Mouse (Mus musculus) naive thymus-derived CD4-positive, alpha-beta T cell, adult 2 months (primary cell): ENCODE data around the gene Gm21637.
"Not testable (repeated sequence)": the region's sequence is repeated elsewhere in the genome, so short reads cannot be mapped to it uniquely, and the experiment has no call there.

Source experiments
- DNase-seq: peaks from one replicate; pipeline ENCODE4 v3.0.0-alpha.2; 2011; ENCODE audit warnings: low read depth

The Gm21637 gene

DNA sequence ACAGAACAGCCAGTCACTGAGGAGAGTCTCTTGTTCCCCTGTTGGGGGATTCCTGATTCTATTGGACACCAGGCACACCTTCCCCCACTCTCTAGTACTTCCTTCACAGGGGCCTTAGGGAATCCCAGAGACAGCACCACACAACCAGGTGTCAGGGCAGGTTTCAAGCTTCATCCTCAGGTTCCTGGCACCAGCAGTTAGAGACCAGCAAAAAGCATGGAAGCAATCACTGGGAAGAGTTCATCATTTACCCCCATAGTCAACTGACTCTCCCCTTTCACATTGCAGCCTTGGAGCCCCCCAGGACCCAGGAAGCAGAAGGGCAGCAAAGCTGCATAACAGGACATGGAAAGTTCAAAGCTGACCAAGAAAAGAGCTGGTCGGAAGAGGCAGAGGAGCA lies at the start of gene Gm21637:
Gene Gm21637, plus strand, starts transcription at position 301 of the 400 bp plus-strand sequence.
- DNase-seq = not testable (repeated sequence)
